Mouse (Mus musculus) WW6 (cell line): ENCODE results near the gene Ccdc114.
"Not testable (repeated sequence)": the region's sequence is repeated elsewhere in the genome, so short reads cannot be mapped to it uniquely, and the experiment has no call there.

ENCODE experiments used
- DNase-seq: peaks from one replicate; pipeline ENCODE4 v3.0.0-alpha.2; 2013; ENCODE audit warnings: low read depth, low spot score

The Ccdc114 gene

GRCm38 (mm10) chr7:45917926-45918325 lies 5.9 kb upstream of the Ccdc114 start:
- no peak for DNase-seq

- DNase-seq = no peak
Measured at GRCm38 (mm10) chr7:45919083-45919671, 4.7 kb upstream of the Ccdc114 start.

GRCm38 (mm10) chr7:45919761-45920160 lies 4.1 kb upstream of the Ccdc114 start:
- DNase-seq = no peak

GRCm38 (mm10) chr7:45920583-45921241 lies 3.2 kb upstream of the Ccdc114 start:
- DNase-seq = no peak

- DNase-seq = no peak
Measured at GRCm38 (mm10) chr7:45921242-45921621, 2.6 kb upstream of the Ccdc114 start, which contains the start of gene Emp3. TSS of gene Emp3 (minus strand) at chr7:45921404.

GRCm38 (mm10) chr7:45921950-45922600 lies 1.8 kb upstream of the Ccdc114 start:
- DNase-seq = no peak

GRCm38 (mm10) chr7:45922928-45923761 lies 727 bp upstream of the Ccdc114 start:
- DNase-seq = peak; percentile 85

GRCm38 (mm10) chr7:45924429-45924816 lies 551 bp downstream of the Ccdc114 start:
- DNase-seq = no peak

- no peak for DNase-seq
Measured at GRCm38 (mm10) chr7:45928626-45929295, 4.9 kb downstream of the Ccdc114 start.

- DNase-seq = no peak
Measured at GRCm38 (mm10) chr7:45929688-45930087, 5.8 kb downstream of the Ccdc114 start.

GRCm38 (mm10) chr7:45933766-45934165 lies 9.9 kb downstream of the Ccdc114 start:
- DNase-seq = not testable (repeated sequence)

- DNase-seq = no peak
Measured at GRCm38 (mm10) chr7:45935114-45935513, 11.2 kb downstream of the Ccdc114 start.

- DNase-seq = no peak
Measured at GRCm38 (mm10) chr7:45939836-45940235, 16.0 kb downstream of the Ccdc114 start.

GRCm38 (mm10) chr7:45941986-45942385 lies 18.1 kb downstream of the Ccdc114 start:
- no peak for DNase-seq

GRCm38 (mm10) chr7:45943280-45943679 lies 19.4 kb downstream of the Ccdc114 start:
- DNase-seq = not testable (repeated sequence)

GRCm38 (mm10) chr7:45949061-45949460 lies 25.2 kb downstream of the Ccdc114 start:
- DNase-seq = no peak

GRCm38 (mm10) chr7:45956611-45957010 lies 32.7 kb downstream of the Ccdc114 start:
- no peak for DNase-seq

- peak; percentile 14 for DNase-seq
Measured at GRCm38 (mm10) chr7:45971831-45972723, 48.2 kb downstream of the Ccdc114 start.

GRCm38 (mm10) chr7:45973271-45973687 lies 49.4 kb downstream of the Ccdc114 start:
- no peak for DNase-seq

- no peak for DNase-seq
Measured at GRCm38 (mm10) chr7:45974103-45974502, 50.2 kb downstream of the Ccdc114 start.
